Mouse (Mus musculus): ENCODE results near the gene Trpt1. TPM values are rescaled to one million over a fixed set of nuclear protein-coding genes. Genes with fewer than 3 reads are reported as not detected.

Gene Trpt1
- total RNA-seq, 2 experiments from 2014 or later = 18.8 to 19.6 TPM

DNA sequence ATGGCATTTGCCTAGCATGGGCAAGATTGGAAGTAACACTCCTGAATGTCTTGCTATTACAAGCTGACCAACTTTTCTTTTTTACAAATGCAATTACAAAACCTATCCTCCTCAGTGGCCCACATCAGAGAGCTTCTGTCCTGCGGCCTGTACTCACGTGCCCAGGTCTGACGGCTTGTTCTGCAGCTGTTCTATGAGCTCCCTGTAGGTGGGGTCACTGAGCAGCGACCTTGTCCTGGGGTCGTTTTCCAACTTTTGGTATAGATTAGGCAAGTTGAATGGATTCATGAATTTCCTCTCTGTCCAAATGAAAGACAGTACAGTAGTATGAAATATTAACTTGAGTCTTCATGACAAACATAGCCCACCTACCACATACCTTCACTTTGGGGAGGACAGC lies 38.1 kb downstream of the Trpt1 start:
- Histone ChIP-seq H3K4me3 (no peak overlapping the region), H3K27ac (no peak overlapping the region)
- TF ChIP-seq CTCF (IDR thresholded peaks at IDR 0.05) = no peak; the same call in 1 of the 2 replicates
- intact Hi-C loops (cut with DNase I) = no loop called here
- no peak for DNase-seq (ENCODE audit: extremely low spot score in 1 of 2, low spot score in 2 of 2)

DNA sequence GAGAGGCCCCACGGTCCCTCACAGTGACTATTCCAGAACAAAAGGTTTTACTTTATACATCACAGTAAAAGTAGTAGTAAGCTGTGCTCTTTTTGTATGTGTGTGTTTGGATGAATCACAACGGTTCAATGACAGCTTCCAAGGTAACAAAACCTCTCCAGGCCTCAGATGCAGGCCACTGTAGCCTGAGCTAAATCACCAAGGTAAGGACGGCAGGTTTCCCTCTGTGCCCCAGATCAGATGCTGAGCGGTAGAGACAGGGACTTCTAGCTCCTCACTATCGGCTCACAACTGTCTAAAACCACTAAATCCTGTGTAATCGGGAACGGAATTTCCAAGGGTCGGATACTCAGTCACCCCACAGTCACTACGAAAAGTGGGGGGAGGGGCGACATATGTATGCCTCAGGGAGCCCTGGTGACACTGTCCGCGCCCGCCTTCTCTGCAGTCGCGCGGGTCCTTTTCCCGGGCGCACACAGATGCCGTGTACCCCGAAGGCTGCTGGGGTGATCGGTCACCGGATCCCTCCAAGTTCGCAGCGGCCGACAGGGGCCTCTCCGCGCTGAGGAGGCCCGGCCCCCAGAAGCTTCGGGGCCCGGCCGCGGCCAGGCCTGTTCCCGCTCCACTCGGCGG lies 43.3 kb downstream of the Trpt1 start:
- TF ChIP-seq CTCF (IDR thresholded peaks at IDR 0.05) = no peak

DNA sequence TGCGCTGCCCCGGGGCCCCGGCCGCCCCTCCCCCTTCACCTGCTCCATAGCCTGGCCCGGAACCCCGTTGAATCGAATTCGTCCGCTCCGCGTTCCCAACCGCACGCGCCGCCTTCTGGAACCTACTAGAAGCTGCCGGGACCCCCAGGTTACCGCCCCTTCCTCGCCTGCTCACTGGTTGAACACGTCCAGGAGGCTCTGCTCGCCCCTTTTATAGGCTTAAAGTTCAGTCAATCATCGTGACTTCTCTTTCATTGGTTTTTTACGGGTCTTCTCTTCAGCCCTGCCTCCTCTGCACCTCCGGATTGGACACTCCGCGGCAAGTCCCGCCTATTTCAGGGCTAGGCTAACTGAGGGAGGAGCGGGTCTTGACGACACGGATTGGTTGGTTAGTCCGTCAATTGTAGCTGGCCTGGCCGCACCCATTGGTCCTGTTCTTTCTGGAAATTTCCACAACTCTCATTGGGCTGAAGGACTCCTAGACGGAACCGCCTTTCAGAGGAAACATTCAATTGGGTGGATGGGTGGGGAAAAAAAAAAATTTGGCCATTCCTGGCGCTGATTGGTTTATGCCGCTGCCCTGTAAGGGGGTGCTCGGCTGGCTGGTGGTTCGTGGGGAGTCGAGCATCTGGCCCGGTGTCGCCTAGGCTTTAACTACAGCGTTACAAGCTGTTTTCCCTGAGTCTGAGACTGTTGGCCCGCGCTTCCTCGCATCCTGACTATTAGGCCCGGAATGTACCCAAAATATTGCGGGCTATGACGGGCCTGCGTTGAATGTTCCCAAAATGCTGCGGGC lies 44.1 kb downstream of the Trpt1 start, which contains the start of gene Stip1:
Gene Stip1, minus strand, starts transcription at position 127 of the 796 bp plus-strand sequence.
- peak; percentile 97 to 99 for DNase-seq (ENCODE audit: extremely low spot score in 1 of 2, low spot score in 2 of 2)
- intact Hi-C loops (cut with DNase I) = loop anchor here (5.0 kb wide), 1 partner anchor 118 kb away; the partner anchor contains the start of gene Esrra

More for the DNA sequence above, 43.3 kb downstream of the Trpt1 start:
- intact Hi-C loops (cut with DNase I) = loop anchor here (5.0 kb wide), 1 partner anchor 117 kb away; the partner anchor contains the start of gene Esrra
- peak in 1 of 2 experiments; percentile 50 for DNase-seq (ENCODE audit: extremely low spot score in 1 of 2, low spot score in 2 of 2)
- peak overlapping the region; percentile 88 for H3K4me3 ChIP-seq
- H3K27ac ChIP-seq = peak overlapping the region; percentile 75

GRCm38 (mm10) chr19:7040637-7041130 lies 44.8 kb downstream of the Trpt1 start:
- TF ChIP-seq CTCF (IDR thresholded peaks at IDR 0.05) = no peak
- intact Hi-C loops (cut with DNase I) = no loop called here
- no peak for DNase-seq (ENCODE audit: extremely low spot score in 1 of 2, low spot score in 2 of 2)
- H3K27ac ChIP-seq = peak overlapping the region; percentile 98
- H3K4me3 ChIP-seq = peak overlapping the region; percentile 60

More for the DNA sequence above, 44.1 kb downstream of the Trpt1 start, which contains the start of gene Stip1:
- Histone ChIP-seq H3K27ac (peak within 1 kb of the TSS; percentile 98), H3K4me3 (peak within 1 kb of the TSS; percentile 88)
- peak; percentile 40 for TF ChIP-seq CTCF (IDR thresholded peaks at IDR 0.05)

GRCm38 (mm10) chr19:7041171-7041570 lies 45.2 kb downstream of the Trpt1 start:
- Histone ChIP-seq H3K27ac (no peak overlapping the region; the same call in 1 of the 2 replicates), H3K4me3 (no peak overlapping the region)
- intact Hi-C loops (cut with DNase I) = no loop called here
- no peak for DNase-seq (ENCODE audit: extremely low spot score in 1 of 2, low spot score in 2 of 2)
- TF ChIP-seq CTCF (IDR thresholded peaks at IDR 0.05) = no peak

DNA sequence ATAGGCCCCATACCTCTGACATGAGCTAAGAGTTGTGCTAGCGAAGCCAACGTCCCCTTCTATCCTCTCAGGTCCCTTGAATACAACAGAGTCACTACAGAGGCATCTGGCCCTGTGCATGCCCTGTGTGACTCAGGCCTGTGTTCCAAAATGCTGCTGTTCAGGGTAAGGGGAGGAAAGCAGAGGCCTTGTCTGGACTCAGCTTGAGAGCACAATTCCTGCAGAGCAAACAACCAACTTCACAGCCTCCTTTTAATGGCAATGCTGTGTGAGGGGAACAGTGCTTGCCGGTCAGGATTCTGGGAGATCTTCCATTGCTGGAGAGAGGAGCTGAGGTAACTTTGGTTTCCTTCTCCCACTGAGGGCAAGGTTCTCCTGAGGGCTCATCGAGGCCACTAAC lies 48.3 kb downstream of the Trpt1 start:
- TF ChIP-seq CTCF (IDR thresholded peaks at IDR 0.05) = no peak
- Histone ChIP-seq H3K4me3 (no peak overlapping the region), H3K27ac (no peak overlapping the region)
- DNase-seq (ENCODE audit: extremely low spot score in 1 of 2, low spot score in 2 of 2) = no peak
- intact Hi-C loops (cut with DNase I) = no loop called here

DNA sequence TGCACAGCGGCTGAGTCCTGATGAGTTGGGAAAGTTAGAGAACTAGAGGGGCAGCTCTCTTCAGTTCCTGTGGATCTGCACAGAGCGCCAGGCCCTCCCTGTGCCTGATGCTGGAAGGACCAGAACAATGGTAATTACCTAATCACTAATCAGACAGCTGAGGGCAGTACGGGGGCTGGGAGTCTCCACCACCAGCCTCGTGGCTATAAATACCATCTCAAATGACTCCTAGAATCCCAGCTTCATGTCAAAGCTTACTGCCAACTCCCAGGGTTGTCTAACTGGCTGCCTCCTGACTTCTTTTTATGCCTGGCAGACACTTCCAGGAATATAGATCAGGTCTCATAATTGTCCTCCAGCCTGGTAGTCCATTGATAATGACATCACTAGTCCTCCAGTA lies 48.8 kb downstream of the Trpt1 start:
- TF ChIP-seq CTCF (IDR thresholded peaks at IDR 0.05) = no peak
- Histone ChIP-seq H3K27ac (no peak overlapping the region), H3K4me3 (no peak overlapping the region)
- intact Hi-C loops (cut with DNase I) = no loop called here
- DNase-seq (ENCODE audit: extremely low spot score in 1 of 2, low spot score in 2 of 2) = no peak

Other genes starting within 250 kb of the Trpt1 start
- gene Rps6ka4, start 155.5 kb upstream of the Trpt1 start, total RNA-seq (2021) = 10 to 100 TPM; 34.6 to 37.3 TPM
- 1 to 10 TPM; 2.5 to 3.5 TPM for gene Ccdc88b, start 137.9 kb upstream of the Trpt1 start, total RNA-seq (2021)
- 10 to 100 TPM; 40.0 to 43.4 TPM for gene Trmt112, start 86.4 kb upstream of the Trpt1 start, total RNA-seq (2021)
- 100 to 1,000 TPM; 315 to 354 TPM for gene Prdx5, start 86.0 kb upstream of the Trpt1 start, total RNA-seq (2021)
- 10 to 100 TPM; 66.8 to 69.2 TPM for gene Esrra, start 74.3 kb upstream of the Trpt1 start, total RNA-seq (2021)
- gene Catsperz, start 70.8 kb upstream of the Trpt1 start, total RNA-seq (2021) = 10 to 100 TPM; 23.1 TPM
- gene Kcnk4, start 61.6 kb upstream of the Trpt1 start, total RNA-seq (2021) = 10 to 100 TPM; 39.1 to 39.2 TPM
- 10 to 100 TPM; 34.8 to 36.2 TPM for gene Bad, start 54.3 kb upstream of the Trpt1 start, total RNA-seq (2021)
- gene Gpr137, start 53.7 kb upstream of the Trpt1 start, total RNA-seq (2021) = 100 to 1,000 TPM in 1 of 2 experiments, 10 to 100 TPM in 1; 97.3 to 104 TPM
- 10 to 100 TPM; 62.4 to 65.6 TPM for gene Ppp1r14b, start 21.2 kb upstream of the Trpt1 start, total RNA-seq (2021)
- gene Plcb3, start 19.7 kb upstream of the Trpt1 start, total RNA-seq (2021) = 10 to 100 TPM; 11.1 to 12.1 TPM
- 100 to 1,000 TPM; 106 to 108 TPM for gene Fkbp2, start 15.6 kb upstream of the Trpt1 start, total RNA-seq (2021)
- gene Vegfb, start 8.5 kb upstream of the Trpt1 start, total RNA-seq (2021) = 100 to 1,000 TPM in 1 of 2 experiments, 10 to 100 TPM in 1; 89.4 to 101 TPM
- 10 to 100 TPM; 28.2 to 28.9 TPM for gene Dnajc4, start 3.6 kb upstream of the Trpt1 start, total RNA-seq (2021)
- gene Nudt22, start within 50 bp of the Trpt1 start, total RNA-seq (2021) = 10 to 100 TPM; 15.8 to 16.8 TPM
- 1 to 10 TPM; 3.6 to 4.8 TPM for gene Fermt3, start 23.3 kb downstream of the Trpt1 start, total RNA-seq (2021)
- 100 to 1,000 TPM; 198 to 205 TPM for gene Stip1, start 43.8 kb downstream of the Trpt1 start, total RNA-seq (2021)
- gene Macrod1, start 60.7 kb downstream of the Trpt1 start, total RNA-seq (2021) = 10 to 100 TPM; 13.3 to 15.7 TPM
- 10 to 100 TPM; 41.4 to 43.0 TPM for gene Flrt1, start 109.6 kb downstream of the Trpt1 start, total RNA-seq (2021)
- 100 to 1,000 TPM; 257 to 267 TPM for gene Otub1, start 210.2 kb downstream of the Trpt1 start, total RNA-seq (2021)
- gene Cox8a, start 221.5 kb downstream of the Trpt1 start, total RNA-seq (2021) = 100 to 1,000 TPM; 934 to 941 TPM
- gene Naa40, start 245.1 kb downstream of the Trpt1 start, total RNA-seq (2021) = 10 to 100 TPM; 35.7 to 37.4 TPM